Mouse (Mus musculus): ENCODE measurements around the gene Hrh1. TPM values are rescaled to one million over a fixed set of nuclear protein-coding genes. Genes with fewer than 3 reads are reported as not detected.

The Hrh1 gene
- polyA plus RNA-seq, 1 experiment = 0.23 TPM

DNA sequence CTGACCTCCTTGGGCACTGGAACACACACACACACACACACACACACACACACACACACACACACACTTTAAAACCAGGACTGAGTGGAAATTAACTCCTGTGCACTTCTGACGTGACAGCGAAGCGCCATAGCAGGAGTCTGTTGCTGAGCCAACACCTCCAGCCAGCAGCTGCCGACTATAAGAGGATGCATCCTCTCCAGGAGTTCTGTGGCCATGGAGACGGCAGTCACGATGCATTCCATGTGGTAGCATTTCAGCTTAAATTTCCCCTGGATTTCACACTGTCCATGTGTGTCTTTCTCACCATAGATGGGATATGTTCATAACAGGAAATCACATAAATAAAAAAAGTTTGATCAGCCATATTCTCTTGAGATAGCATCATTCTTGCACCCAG is 30.1 kb upstream of the Hrh1 start:
- Histone ChIP-seq H3K4me1 (ENCODE audit: control insufficient read depth, insufficient read depth, low read length) (no peaks in the 10 kb centered on the region), H3K27me3 (replicated peaks; ENCODE audit: control insufficient read depth, insufficient read depth, low read length) (no peaks in the 10 kb centered on the region), H3K4me3 (ENCODE audit: insufficient read depth, low read depth, low read length) (no peak overlapping the region), H3K36me3 (ENCODE audit: control insufficient read depth, insufficient read depth, low read length) (no peaks in the 10 kb centered on the region), H3K27ac (ENCODE audit: insufficient read depth, low read depth, low read length) (no peak overlapping the region)
- no peak for TF ChIP-seq CTCF (conservative IDR thresholded peaks at IDR 0.05; ENCODE audit: insufficient read depth, insufficient read length, low read depth, low read length)
- TF ChIP-seq POLR2A (IDR thresholded peaks at IDR 0.05; ENCODE audit: low read depth, low read length) = no peak
- DNase-seq = no peak
- WGBS = 61% methylated on average over 6 of the region's 6 CpGs

DNA sequence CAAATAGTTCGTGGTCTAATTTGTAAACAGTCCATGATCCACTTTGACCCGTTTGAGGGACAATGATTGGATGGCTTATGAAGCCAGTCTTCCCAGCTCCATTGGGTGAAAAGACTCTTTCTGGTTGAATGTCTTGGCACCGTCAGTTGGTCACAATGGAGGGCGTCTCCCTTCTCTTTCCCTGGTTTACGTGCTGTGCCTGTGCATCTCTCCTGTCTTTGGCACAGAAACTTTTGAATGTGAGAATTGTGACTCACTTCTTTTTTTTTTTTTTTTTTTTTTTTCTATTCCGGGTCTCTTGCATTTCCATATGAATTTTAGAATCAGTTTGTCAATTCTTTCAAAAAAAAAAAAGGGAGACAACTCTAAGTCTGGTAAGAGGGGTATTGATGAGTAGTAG is 29.5 kb upstream of the Hrh1 start:
- DNase-seq = no peak
- no peak overlapping the region for H3K27ac ChIP-seq (ENCODE audit: insufficient read depth, low read depth, low read length)
- 82% methylated on average over 6 of the region's 6 CpGs for WGBS
- no peaks in the 10 kb centered on the region for H3K4me1 ChIP-seq (ENCODE audit: control insufficient read depth, insufficient read depth, low read length)
- TF ChIP-seq POLR2A (IDR thresholded peaks at IDR 0.05; ENCODE audit: low read depth, low read length) (no peak), CTCF (conservative IDR thresholded peaks at IDR 0.05; ENCODE audit: insufficient read depth, insufficient read length, low read depth, low read length) (no peak)
- no peaks in the 10 kb centered on the region for H3K27me3 ChIP-seq (replicated peaks; ENCODE audit: control insufficient read depth, insufficient read depth, low read length)
- no peak overlapping the region for H3K4me3 ChIP-seq (ENCODE audit: insufficient read depth, low read depth, low read length)
- no peaks in the 10 kb centered on the region for H3K36me3 ChIP-seq (ENCODE audit: control insufficient read depth, insufficient read depth, low read length)

- Histone ChIP-seq H3K27ac (ENCODE audit: insufficient read depth, low read depth, low read length) (no peak overlapping the region), H3K27me3 (replicated peaks; ENCODE audit: control insufficient read depth, insufficient read depth, low read length) (no peaks in the 10 kb centered on the region), H3K36me3 (ENCODE audit: control insufficient read depth, insufficient read depth, low read length) (no peaks in the 10 kb centered on the region), H3K4me3 (ENCODE audit: insufficient read depth, low read depth, low read length) (no peak overlapping the region), H3K4me1 (ENCODE audit: control insufficient read depth, insufficient read depth, low read length) (no peaks in the 10 kb centered on the region)
- 75% methylated on average over 7 of the region's 7 CpGs for WGBS
- DNase-seq = no peak
- no peak for TF ChIP-seq POLR2A (IDR thresholded peaks at IDR 0.05; ENCODE audit: low read depth, low read length)
Observed at GRCm38 (mm10) chr6:114372741-114373140, 25.0 kb upstream of the Hrh1 start.

DNA sequence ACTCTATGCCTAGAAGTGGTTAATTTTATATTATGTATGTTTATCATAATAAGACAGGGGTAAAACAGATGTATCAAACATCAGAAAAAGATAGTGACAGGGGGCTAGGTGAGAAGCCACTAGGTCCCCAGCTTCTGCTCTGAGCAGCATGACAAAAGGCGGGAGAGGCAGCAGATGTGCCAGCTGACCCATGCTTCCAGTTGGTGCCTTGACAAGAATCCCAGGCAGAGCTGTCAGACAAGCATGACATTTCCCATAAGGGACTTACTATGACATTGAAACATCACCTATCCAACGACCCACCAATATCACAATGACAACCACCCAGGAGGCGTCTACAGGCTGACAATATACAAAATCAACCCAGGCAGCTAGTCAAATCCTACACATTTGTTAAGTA is 16.9 kb upstream of the Hrh1 start:
- DNase-seq = no peak
- no peaks in the 10 kb centered on the region for H3K4me1 ChIP-seq (ENCODE audit: control insufficient read depth, insufficient read depth, low read length)
- no peak overlapping the region for H3K27ac ChIP-seq (ENCODE audit: insufficient read depth, low read depth, low read length)
- no peak overlapping the region for H3K4me3 ChIP-seq (ENCODE audit: insufficient read depth, low read depth, low read length)
- no peaks in the 10 kb centered on the region for H3K36me3 ChIP-seq (ENCODE audit: control insufficient read depth, insufficient read depth, low read length)
- 74% methylated on average over 3 of the region's 3 CpGs for WGBS
- no peaks in the 10 kb centered on the region for H3K27me3 ChIP-seq (replicated peaks; ENCODE audit: control insufficient read depth, insufficient read depth, low read length)
- no peak for TF ChIP-seq CTCF (conservative IDR thresholded peaks at IDR 0.05; ENCODE audit: insufficient read depth, insufficient read length, low read depth, low read length)
- TF ChIP-seq POLR2A (IDR thresholded peaks at IDR 0.05; ENCODE audit: low read depth, low read length) = no peak

GRCm38 (mm10) chr6:114387320-114387719 is 10.4 kb upstream of the Hrh1 start:
- TF ChIP-seq CTCF (conservative IDR thresholded peaks at IDR 0.05; ENCODE audit: insufficient read depth, insufficient read length, low read depth, low read length) (no peak), POLR2A (IDR thresholded peaks at IDR 0.05; ENCODE audit: low read depth, low read length) (no peak)
- Histone ChIP-seq H3K36me3 (ENCODE audit: control insufficient read depth, insufficient read depth, low read length) (no peaks in the 10 kb centered on the region), H3K4me3 (ENCODE audit: insufficient read depth, low read depth, low read length) (no peak overlapping the region), H3K27me3 (replicated peaks; ENCODE audit: control insufficient read depth, insufficient read depth, low read length) (no peaks in the 10 kb centered on the region), H3K27ac (ENCODE audit: insufficient read depth, low read depth, low read length) (no peak overlapping the region), H3K4me1 (ENCODE audit: control insufficient read depth, insufficient read depth, low read length) (no peaks in the 10 kb centered on the region)
- WGBS = 66% methylated on average over 6 of the region's 6 CpGs
- no peak for DNase-seq

DNA sequence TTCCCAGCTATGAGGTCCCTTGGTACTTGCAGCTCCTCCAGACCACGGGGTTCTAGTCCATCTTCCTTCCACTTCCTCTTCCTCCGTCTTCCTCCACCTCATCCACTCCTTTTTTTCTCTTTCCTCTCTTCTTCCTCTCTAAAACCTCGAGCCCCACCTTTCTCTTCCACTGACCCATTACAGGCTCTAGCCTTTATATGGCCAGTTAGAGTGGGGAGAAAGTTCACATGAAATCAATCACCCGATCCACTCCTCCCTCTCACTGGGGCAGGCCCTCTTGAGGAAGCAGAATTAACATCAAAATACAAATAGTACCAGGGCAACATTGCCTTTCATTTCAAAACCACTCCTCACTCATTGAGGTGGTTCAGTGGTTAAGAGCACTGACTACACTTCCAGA is 9.9 kb upstream of the Hrh1 start:
- DNase-seq = no peak
- Histone ChIP-seq H3K27me3 (replicated peaks; ENCODE audit: control insufficient read depth, insufficient read depth, low read length) (no peaks in the 10 kb centered on the region), H3K36me3 (ENCODE audit: control insufficient read depth, insufficient read depth, low read length) (no peaks in the 10 kb centered on the region), H3K4me1 (ENCODE audit: control insufficient read depth, insufficient read depth, low read length) (no peaks in the 10 kb centered on the region), H3K27ac (ENCODE audit: insufficient read depth, low read depth, low read length) (no peak overlapping the region), H3K4me3 (ENCODE audit: insufficient read depth, low read depth, low read length) (no peak overlapping the region)
- 57% methylated on average over 4 of the region's 4 CpGs for WGBS
- TF ChIP-seq POLR2A (IDR thresholded peaks at IDR 0.05; ENCODE audit: low read depth, low read length) = no peak
- no peak for TF ChIP-seq CTCF (conservative IDR thresholded peaks at IDR 0.05; ENCODE audit: insufficient read depth, insufficient read length, low read depth, low read length)

DNA sequence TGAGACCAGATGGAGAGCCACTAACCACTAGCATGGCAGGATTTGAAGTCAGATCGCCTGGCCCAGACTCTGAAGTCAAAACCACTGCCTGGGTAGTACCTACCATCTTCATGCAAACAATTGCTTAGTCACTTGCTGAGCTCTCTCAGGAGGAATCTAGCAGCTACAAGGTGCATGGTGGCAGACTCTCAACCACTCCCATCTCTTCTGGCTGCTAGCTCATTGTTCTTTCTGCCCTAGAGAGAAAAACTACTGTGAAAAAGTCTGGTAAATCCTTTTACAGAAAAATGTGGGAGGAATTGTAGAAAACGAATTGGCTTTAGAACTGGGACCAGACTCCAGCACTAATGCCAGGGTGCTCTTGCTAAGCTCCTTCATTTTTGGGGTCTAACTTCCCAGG is 7.6 kb upstream of the Hrh1 start:
- Histone ChIP-seq H3K36me3 (ENCODE audit: control insufficient read depth, insufficient read depth, low read length) (no peaks in the 10 kb centered on the region), H3K4me3 (ENCODE audit: insufficient read depth, low read depth, low read length) (no peak overlapping the region), H3K4me1 (ENCODE audit: control insufficient read depth, insufficient read depth, low read length) (no peaks in the 10 kb centered on the region), H3K27ac (ENCODE audit: insufficient read depth, low read depth, low read length) (no peak overlapping the region), H3K27me3 (replicated peaks; ENCODE audit: control insufficient read depth, insufficient read depth, low read length) (no peaks in the 10 kb centered on the region)
- no peak for DNase-seq
- no peak for TF ChIP-seq POLR2A (IDR thresholded peaks at IDR 0.05; ENCODE audit: low read depth, low read length)
- TF ChIP-seq CTCF (conservative IDR thresholded peaks at IDR 0.05; ENCODE audit: insufficient read depth, insufficient read length, low read depth, low read length) = no peak
- WGBS = 88% methylated on average over 2 of the region's 2 CpGs

DNA sequence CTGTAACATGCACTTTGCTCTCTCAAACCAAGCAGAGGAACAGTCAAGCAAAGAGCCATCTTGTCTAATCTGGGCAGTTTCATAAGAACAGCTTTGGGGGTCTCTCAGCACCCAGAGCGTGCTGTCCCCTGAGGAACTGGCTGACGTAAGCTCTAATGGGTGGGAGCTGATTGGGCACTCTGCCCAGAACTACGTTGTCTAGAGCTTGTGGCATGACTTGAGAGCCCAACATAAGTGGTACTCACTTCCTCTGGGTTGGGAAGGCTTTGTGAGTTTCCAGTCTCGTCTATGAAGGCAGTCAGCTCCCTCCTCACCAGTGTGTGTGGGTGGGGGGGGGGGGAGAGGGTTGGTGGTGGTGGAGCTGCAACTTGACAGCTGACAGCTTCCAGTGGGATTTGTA is 2.8 kb upstream of the Hrh1 start:
- H3K4me1 ChIP-seq (ENCODE audit: control insufficient read depth, insufficient read depth, low read length) = no peaks in the 10 kb centered on the region
- 0 out of 2 replicates have a peak, but pooled peaks cover 1% of the 10 kb centered on the region for H3K27me3 ChIP-seq (replicated peaks; ENCODE audit: control insufficient read depth, insufficient read depth, low read length)
- no peaks in the 10 kb centered on the region for H3K36me3 ChIP-seq (ENCODE audit: control insufficient read depth, insufficient read depth, low read length)
- no peak for TF ChIP-seq CTCF (conservative IDR thresholded peaks at IDR 0.05; ENCODE audit: insufficient read depth, insufficient read length, low read depth, low read length)
- no peak for TF ChIP-seq POLR2A (IDR thresholded peaks at IDR 0.05; ENCODE audit: low read depth, low read length)
- no peak for DNase-seq
- no peak overlapping the region for H3K4me3 ChIP-seq (ENCODE audit: insufficient read depth, low read depth, low read length)
- 57% methylated on average over 4 of the region's 4 CpGs for WGBS
- no peak overlapping the region for H3K27ac ChIP-seq (ENCODE audit: insufficient read depth, low read depth, low read length)

Data from kidney, adult 2 months (tissue).